Mouse (Mus musculus) neural tube, embryonic 15.5 days (tissue): Measurements from ENCODE around the gene Plek. TPM values are rescaled to one million over a fixed set of nuclear protein-coding genes. Genes with fewer than 3 reads are reported as not detected.

Experiments
- ATAC-seq: fragments of 200-750 bp; cut with Nextera tagmentation; 2 replicates; pipeline ENCODE4 v1.8.0; 2017; ENCODE audit warnings: mild to moderate bottlenecking, moderate TSS enrichment, moderate library complexity; ENCODE audit not compliant: low FRiP score
- H3K27ac ChIP-seq: fragments of 300-500 bp; sonication (generic); replicated peaks from 2 replicates; pipeline ENCODE4 v1.5.1; 2015; ENCODE audit warnings: mild to moderate bottlenecking, inconsistent platforms
- H3K27me3 ChIP-seq: fragments of 300-500 bp; sonication (generic); replicated peaks from 2 replicates; pipeline ENCODE4 v1.6.1; 2015; ENCODE audit warnings: inconsistent platforms
- H3K36me3 ChIP-seq: fragments of 300-500 bp; sonication (generic); 2 replicates; pipeline ENCODE4 v1.6.1; 2015; ENCODE audit warnings: inconsistent platforms
- H3K4me1 ChIP-seq: fragments of 300-500 bp; sonication (generic); 2 replicates; pipeline ENCODE4 v1.6.1; 2015; ENCODE audit warnings: inconsistent platforms
- H3K4me2 ChIP-seq: fragments of 300-500 bp; sonication (generic); 2 replicates; pipeline ENCODE4 v1.6.1; 2015; ENCODE audit warnings: inconsistent platforms, mild to moderate bottlenecking, moderate library complexity
- H3K4me3 ChIP-seq: fragments of 300-500 bp; sonication (generic); replicated peaks from 2 replicates; pipeline ENCODE4 v1.5.1; 2015; ENCODE audit warnings: mild to moderate bottlenecking, inconsistent platforms
- H3K9ac ChIP-seq: fragments of 300-500 bp; sonication (generic); replicated peaks from 2 replicates; pipeline ENCODE4 v1.6.1; 2015; ENCODE audit warnings: mild to moderate bottlenecking, inconsistent platforms
- H3K9me3 ChIP-seq: fragments of 300-500 bp; sonication (generic); replicated peaks from 2 replicates; pipeline ENCODE4 v1.6.1; 2016; ENCODE audit warnings: inconsistent platforms
- WGBS: fragments of 180-500 bp; shearing (Covaris S2); methylation state at CpG from one replicate; pipeline ENCODE4 v1.1.7; 2015; ENCODE audit warnings: mixed read lengths; 5-methylcytosine and 5-hydroxymethylcytosine counted together
- polyA plus RNA-seq: library from polyadenylated mRNA; unstranded; fragments of >200 nt; fragmentation: Nextera tagmentation; extraction: Ambion mirVana; gene quantifications from 2 replicates; pipeline ENCODE4 v1.2.1, GENCODE M21; 2015

The Plek gene
- polyA plus RNA-seq, 1 experiment from 2014 or later = 4.4 TPM

GRCm38 (mm10) chr11:16999387-16999786 is 52.8 kb downstream of the Plek start:
- Histone ChIP-seq H3K27me3 (no peaks in the 10 kb centered on the region), H3K4me1 (no peaks in the 10 kb centered on the region), H3K9me3 (no peaks in the 10 kb centered on the region), H3K27ac (no peak overlapping the region), H3K9ac (no peak overlapping the region), H3K4me3 (no peak overlapping the region), H3K4me2 (no peak overlapping the region), H3K36me3 (peaks cover 2% of the 10 kb centered on the region; the same call in 1 of the 2 replicates)
- 92% methylated on average over 4 of the region's 4 CpGs for WGBS
- no peak for ATAC-seq

GRCm38 (mm10) chr11:16997465-16997864 is 54.7 kb downstream of the Plek start:
- H3K36me3 ChIP-seq = peaks cover 3% of the 10 kb centered on the region; the same call in 1 of the 2 replicates
- H3K27me3 ChIP-seq = no peaks in the 10 kb centered on the region
- no peak overlapping the region for H3K4me2 ChIP-seq
- no peaks in the 10 kb centered on the region for H3K4me1 ChIP-seq
- no peak overlapping the region for H3K9ac ChIP-seq
- H3K9me3 ChIP-seq = no peaks in the 10 kb centered on the region
- no peak for ATAC-seq
- no peak overlapping the region for H3K4me3 ChIP-seq
- H3K27ac ChIP-seq = no peak overlapping the region

GRCm38 (mm10) chr11:16996818-16997217 is 55.4 kb downstream of the Plek start:
- Histone ChIP-seq H3K4me3 (no peak overlapping the region), H3K4me2 (no peak overlapping the region), H3K27me3 (no peaks in the 10 kb centered on the region), H3K9me3 (no peaks in the 10 kb centered on the region), H3K4me1 (no peaks in the 10 kb centered on the region), H3K9ac (no peak overlapping the region), H3K36me3 (peaks cover 3% of the 10 kb centered on the region; the same call in 1 of the 2 replicates), H3K27ac (no peak overlapping the region)
- ATAC-seq = no peak

- Histone ChIP-seq H3K9ac (no peak overlapping the region), H3K27ac (no peak overlapping the region), H3K9me3 (no peaks in the 10 kb centered on the region), H3K4me2 (no peak overlapping the region), H3K36me3 (peaks cover 3% of the 10 kb centered on the region; the same call in 1 of the 2 replicates), H3K4me1 (no peaks in the 10 kb centered on the region), H3K27me3 (no peaks in the 10 kb centered on the region), H3K4me3 (no peak overlapping the region)
- 84% methylated on average over 6 of the region's 6 CpGs for WGBS
- no peak for ATAC-seq
Measured at GRCm38 (mm10) chr11:16992880-16993279, 59.3 kb downstream of the Plek start.

- Histone ChIP-seq H3K4me1 (no peaks in the 10 kb centered on the region), H3K27ac (no peak overlapping the region), H3K9me3 (no peaks in the 10 kb centered on the region), H3K27me3 (no peaks in the 10 kb centered on the region), H3K4me3 (no peak overlapping the region), H3K4me2 (no peak overlapping the region), H3K36me3 (peaks cover 3% of the 10 kb centered on the region; the same call in 1 of the 2 replicates), H3K9ac (no peak overlapping the region)
- WGBS = 81% methylated on average over 5 of the region's 5 CpGs
- ATAC-seq = no peak
Measured at GRCm38 (mm10) chr11:16989885-16990284, 62.3 kb downstream of the Plek start.

- ATAC-seq = no peak
- WGBS = 72% methylated on average over 6 of the region's 6 CpGs
- Histone ChIP-seq H3K27ac (no peak overlapping the region), H3K36me3 (peaks cover 4% of the 10 kb centered on the region; the same call in 1 of the 2 replicates), H3K9me3 (no peaks in the 10 kb centered on the region), H3K27me3 (no peaks in the 10 kb centered on the region), H3K4me1 (no peaks in the 10 kb centered on the region), H3K4me2 (no peak overlapping the region), H3K4me3 (no peak overlapping the region), H3K9ac (no peak overlapping the region)
Measured at GRCm38 (mm10) chr11:16987745-16988328, 64.3 kb downstream of the Plek start.

GRCm38 (mm10) chr11:16986550-16987187 is 65.5 kb downstream of the Plek start:
- Histone ChIP-seq H3K9ac (no peak overlapping the region), H3K9me3 (no peaks in the 10 kb centered on the region), H3K27me3 (no peaks in the 10 kb centered on the region), H3K4me2 (no peak overlapping the region), H3K4me1 (no peaks in the 10 kb centered on the region), H3K4me3 (no peak overlapping the region), H3K36me3 (peaks cover 4% of the 10 kb centered on the region; the same call in 1 of the 2 replicates), H3K27ac (no peak overlapping the region)
- no peak for ATAC-seq
- 88% methylated on average over 7 of the region's 7 CpGs for WGBS

GRCm38 (mm10) chr11:16978161-16978707 is 73.9 kb downstream of the Plek start:
- Histone ChIP-seq H3K4me1 (no peaks in the 10 kb centered on the region), H3K9ac (no peak overlapping the region), H3K9me3 (no peaks in the 10 kb centered on the region), H3K36me3 (no peaks in the 10 kb centered on the region), H3K27ac (no peak overlapping the region), H3K27me3 (no peaks in the 10 kb centered on the region), H3K4me2 (no peak overlapping the region), H3K4me3 (no peak overlapping the region)
- WGBS = 90% methylated on average over 5 of the region's 5 CpGs
- ATAC-seq = no peak

GRCm38 (mm10) chr11:16977611-16978010 is 74.6 kb downstream of the Plek start:
- H3K9ac ChIP-seq = no peak overlapping the region
- ATAC-seq = no peak
- H3K4me2 ChIP-seq = no peak overlapping the region
- H3K27me3 ChIP-seq = no peaks in the 10 kb centered on the region
- no peak overlapping the region for H3K27ac ChIP-seq
- H3K4me3 ChIP-seq = no peak overlapping the region
- H3K36me3 ChIP-seq = no peaks in the 10 kb centered on the region
- no peaks in the 10 kb centered on the region for H3K9me3 ChIP-seq
- H3K4me1 ChIP-seq = no peaks in the 10 kb centered on the region
- 81% methylated on average over 2 of the region's 2 CpGs for WGBS

- no peaks in the 10 kb centered on the region for H3K27me3 ChIP-seq
- H3K4me1 ChIP-seq = no peaks in the 10 kb centered on the region
- no peak overlapping the region for H3K4me3 ChIP-seq
- no peaks in the 10 kb centered on the region for H3K36me3 ChIP-seq
- no peak for ATAC-seq
- H3K27ac ChIP-seq = no peak overlapping the region
- no peaks in the 10 kb centered on the region for H3K9me3 ChIP-seq
- no peak overlapping the region for H3K9ac ChIP-seq
- no peak overlapping the region for H3K4me2 ChIP-seq
- WGBS = 87% methylated on average over 4 of the region's 4 CpGs
Measured at GRCm38 (mm10) chr11:16976937-16977336, 75.2 kb downstream of the Plek start.

- Histone ChIP-seq H3K4me1 (no peaks in the 10 kb centered on the region), H3K4me3 (no peak overlapping the region), H3K9ac (no peak overlapping the region), H3K9me3 (no peaks in the 10 kb centered on the region), H3K4me2 (no peak overlapping the region), H3K27me3 (no peaks in the 10 kb centered on the region), H3K36me3 (no peaks in the 10 kb centered on the region), H3K27ac (no peak overlapping the region)
- 97% methylated on average over 1 of the region's 1 CpGs for WGBS
- ATAC-seq = no peak
Measured at GRCm38 (mm10) chr11:16973086-16973485, 79.1 kb downstream of the Plek start.

- H3K9me3 ChIP-seq = no peaks in the 10 kb centered on the region
- no peak overlapping the region for H3K9ac ChIP-seq
- no peak for ATAC-seq
- WGBS = 92% methylated on average over 3 of the region's 3 CpGs
- H3K36me3 ChIP-seq = no peaks in the 10 kb centered on the region
- no peak overlapping the region for H3K27ac ChIP-seq
- no peak overlapping the region for H3K4me2 ChIP-seq
- H3K4me3 ChIP-seq = no peak overlapping the region
- H3K4me1 ChIP-seq = no peaks in the 10 kb centered on the region
- H3K27me3 ChIP-seq = no peaks in the 10 kb centered on the region
Measured at GRCm38 (mm10) chr11:16972027-16972426, 80.2 kb downstream of the Plek start.
